Mouse (Mus musculus): ENCODE data around the gene Dync1li2. TPM values are rescaled to one million over a fixed set of nuclear protein-coding genes. Genes with fewer than 3 reads are reported as not detected.

Dync1li2 gene
- polyA plus RNA-seq, 1 experiment = 106 TPM

DNA sequence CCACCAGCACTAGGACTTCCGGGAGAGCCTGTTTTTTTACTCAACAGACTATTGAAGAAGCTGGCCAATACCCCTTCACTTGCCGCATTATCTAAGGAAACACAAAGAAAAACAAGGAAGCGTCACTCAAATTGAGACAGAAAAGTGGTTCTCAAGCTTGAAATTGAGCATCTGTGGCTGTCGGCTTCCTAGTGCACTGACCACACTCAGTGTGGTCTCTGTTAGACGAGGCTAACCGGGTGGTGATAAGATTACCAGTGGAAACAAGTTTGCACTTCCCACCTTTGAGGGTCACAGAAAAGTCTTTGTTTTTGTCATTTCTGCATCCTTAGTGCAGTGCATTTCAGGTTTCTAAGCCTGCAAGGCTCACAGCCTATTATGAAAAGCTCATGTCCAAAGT, 20.5 kb downstream of the Dync1li2 start:
- TF ChIP-seq CTCF (IDR thresholded peaks at IDR 0.05; ENCODE audit: borderline replicate concordance, insufficient read depth, low read length) (no peak), POLR2A (IDR thresholded peaks at IDR 0.05; ENCODE audit: low read depth, low read length) (no peak)
- Histone ChIP-seq H3K4me3 (ENCODE audit: insufficient read depth, low read length) (no peak overlapping the region), H3K4me1 (ENCODE audit: control insufficient read depth, insufficient read depth, low read length) (no peaks in the 10 kb centered on the region), H3K27ac (ENCODE audit: insufficient read depth, low read length) (no peak overlapping the region)

DNA sequence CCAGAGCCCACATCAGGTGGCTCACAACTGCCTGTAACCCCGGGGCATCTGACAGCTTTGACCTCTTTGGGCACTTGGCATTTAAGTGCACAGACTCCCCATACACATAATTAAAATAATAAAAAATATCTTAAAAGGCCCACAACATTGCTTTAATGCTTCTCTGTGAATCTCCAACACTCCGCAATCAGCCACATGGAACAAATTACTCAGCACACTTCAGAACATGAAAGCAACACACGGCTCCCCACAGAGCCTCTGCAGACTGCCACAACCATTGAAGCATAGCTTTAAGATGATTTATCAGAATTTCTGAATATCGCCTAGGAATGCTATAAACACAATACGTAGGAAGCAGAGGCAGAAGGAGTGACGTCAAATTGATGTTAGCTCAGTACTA, 26.8 kb downstream of the Dync1li2 start:
- Histone ChIP-seq H3K4me3 (ENCODE audit: insufficient read depth, low read length) (no peak overlapping the region), H3K27ac (ENCODE audit: insufficient read depth, low read length) (no peak overlapping the region), H3K4me1 (ENCODE audit: control insufficient read depth, insufficient read depth, low read length) (peaks cover 21% of the 10 kb centered on the region)
- TF ChIP-seq POLR2A (IDR thresholded peaks at IDR 0.05; ENCODE audit: low read depth, low read length) = no peak
- no peak for TF ChIP-seq CTCF (IDR thresholded peaks at IDR 0.05; ENCODE audit: borderline replicate concordance, insufficient read depth, low read length)

DNA sequence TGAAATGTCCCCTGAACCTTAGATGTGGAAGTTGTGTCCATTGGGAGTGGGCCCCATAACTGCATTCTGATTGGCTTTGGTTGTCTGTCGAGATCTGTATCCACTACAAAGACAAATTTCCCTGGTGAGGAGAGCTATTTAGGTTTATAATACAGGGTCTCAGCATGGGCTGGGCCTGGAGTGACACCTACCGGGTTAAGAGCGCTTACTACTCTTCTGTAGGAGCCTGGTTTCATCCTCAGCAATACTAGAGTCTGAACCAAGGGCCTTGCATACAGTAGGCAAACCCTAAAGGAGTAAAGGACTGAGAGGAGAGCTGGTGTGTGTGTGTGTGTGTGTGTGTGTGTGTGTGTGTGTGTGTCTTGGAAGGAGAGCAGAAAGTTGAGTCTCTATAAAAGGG, 28.6 kb downstream of the Dync1li2 start:
- no peak overlapping the region for H3K4me3 ChIP-seq (ENCODE audit: insufficient read depth, low read length)
- H3K4me1 ChIP-seq (ENCODE audit: control insufficient read depth, insufficient read depth, low read length) = peaks cover 23% of the 10 kb centered on the region
- no peak overlapping the region for H3K27ac ChIP-seq (ENCODE audit: insufficient read depth, low read length)
- TF ChIP-seq CTCF (IDR thresholded peaks at IDR 0.05; ENCODE audit: borderline replicate concordance, insufficient read depth, low read length) (no peak), POLR2A (IDR thresholded peaks at IDR 0.05; ENCODE audit: low read depth, low read length) (no peak)

DNA sequence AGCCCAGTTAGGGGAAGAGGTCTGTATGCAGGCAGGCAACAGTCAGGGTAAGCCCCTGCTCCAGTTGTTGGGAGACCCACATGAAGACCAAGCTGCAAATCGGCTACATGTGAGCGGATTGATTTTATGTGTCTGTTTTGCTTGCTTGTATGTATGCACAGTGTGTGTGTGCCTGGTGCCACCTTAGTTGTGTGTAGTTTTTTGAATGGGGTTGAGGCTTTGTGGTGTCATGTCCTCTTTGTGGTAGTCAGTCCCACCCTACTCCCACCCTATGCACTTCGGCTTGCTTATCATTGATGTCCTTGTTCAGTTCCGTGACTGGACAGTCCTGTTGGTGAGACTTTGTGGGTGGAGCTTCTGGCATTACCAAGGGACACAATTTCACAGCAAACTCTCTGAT, 29.1 kb downstream of the Dync1li2 start:
- H3K4me1 ChIP-seq (ENCODE audit: control insufficient read depth, insufficient read depth, low read length) = peaks cover 24% of the 10 kb centered on the region
- no peak overlapping the region for H3K4me3 ChIP-seq (ENCODE audit: insufficient read depth, low read length)
- peak overlapping the region; percentile 77 for H3K27ac ChIP-seq (ENCODE audit: insufficient read depth, low read length)
- TF ChIP-seq POLR2A (IDR thresholded peaks at IDR 0.05; ENCODE audit: low read depth, low read length) = no peak; the same call in 1 of the 2 replicates
- TF ChIP-seq CTCF (IDR thresholded peaks at IDR 0.05; ENCODE audit: borderline replicate concordance, insufficient read depth, low read length) = no peak

DNA sequence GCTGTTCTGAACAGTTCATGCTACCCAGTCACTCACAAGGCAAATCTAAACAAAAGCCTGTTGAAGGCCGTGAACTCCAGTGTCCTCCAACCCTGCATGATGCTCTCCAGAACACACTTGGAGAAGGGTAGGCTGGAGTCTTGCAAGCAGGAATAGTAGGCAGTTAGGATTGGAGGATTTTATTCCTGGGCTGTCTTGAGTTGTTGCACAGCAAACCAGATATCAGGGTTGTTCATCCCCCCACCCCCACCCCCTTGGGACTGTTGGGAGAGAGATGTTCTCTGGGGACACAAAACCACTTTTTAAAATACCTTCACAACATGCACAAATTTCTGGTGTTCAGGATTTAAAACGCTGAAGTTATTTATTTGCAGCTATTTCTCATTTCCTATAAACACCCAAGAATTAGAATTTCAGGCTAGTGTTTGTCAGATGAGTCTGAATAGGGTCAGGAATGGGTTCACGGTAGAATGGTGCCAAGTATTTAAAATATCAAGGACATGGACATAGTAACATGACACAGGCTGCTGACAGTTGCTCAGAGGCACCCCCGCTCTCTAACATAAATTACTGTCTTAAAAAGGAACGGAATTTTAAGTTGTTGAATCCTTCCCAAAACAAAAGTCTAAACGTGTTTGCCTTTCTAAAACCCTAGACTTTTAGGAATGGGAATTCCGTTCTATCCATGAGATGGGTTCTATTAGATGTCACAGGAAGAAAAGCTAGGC, 29.9 kb downstream of the Dync1li2 start:
- TF ChIP-seq POLR2A (IDR thresholded peaks at IDR 0.05; ENCODE audit: low read depth, low read length) = no peak
- TF ChIP-seq CTCF (IDR thresholded peaks at IDR 0.05; ENCODE audit: borderline replicate concordance, insufficient read depth, low read length) = no peak

DNA sequence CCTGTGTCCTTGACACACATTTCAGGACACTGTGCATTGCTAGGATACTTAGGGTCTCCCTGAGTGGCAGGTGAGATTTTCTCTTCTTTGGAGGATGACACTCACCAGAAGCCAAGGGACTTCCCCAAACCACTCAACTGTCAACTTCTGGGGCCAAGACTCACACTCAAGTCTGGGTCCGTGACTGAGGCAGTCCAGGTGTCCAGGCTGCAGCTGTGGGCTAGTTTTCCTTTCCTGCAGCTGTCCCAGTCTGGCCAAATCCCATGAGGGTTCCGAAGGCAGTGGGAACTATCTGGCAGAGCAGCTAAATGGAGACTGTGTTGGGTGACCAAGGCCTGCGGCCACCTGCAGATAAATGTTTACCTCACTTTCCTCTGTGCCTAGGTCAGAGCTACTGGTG, 30.9 kb downstream of the Dync1li2 start:
- peaks cover 26% of the 10 kb centered on the region for H3K4me1 ChIP-seq (ENCODE audit: control insufficient read depth, insufficient read depth, low read length)
- no peak overlapping the region for H3K4me3 ChIP-seq (ENCODE audit: insufficient read depth, low read length)
- TF ChIP-seq CTCF (IDR thresholded peaks at IDR 0.05; ENCODE audit: borderline replicate concordance, insufficient read depth, low read length) = no peak
- no peak for TF ChIP-seq POLR2A (IDR thresholded peaks at IDR 0.05; ENCODE audit: low read depth, low read length)
- H3K27ac ChIP-seq (ENCODE audit: insufficient read depth, low read length) = peak overlapping the region; percentile 94; the same call in 1 of the 2 replicates

More for the DNA sequence above, 29.9 kb downstream of the Dync1li2 start:
- H3K27ac ChIP-seq (ENCODE audit: insufficient read depth, low read length) = peak overlapping the region; percentile 6; the same call in 1 of the 2 replicates
- no peak overlapping the region for H3K4me3 ChIP-seq (ENCODE audit: insufficient read depth, low read length)
- peaks cover 26% of the 10 kb centered on the region for H3K4me1 ChIP-seq (ENCODE audit: control insufficient read depth, insufficient read depth, low read length)

DNA sequence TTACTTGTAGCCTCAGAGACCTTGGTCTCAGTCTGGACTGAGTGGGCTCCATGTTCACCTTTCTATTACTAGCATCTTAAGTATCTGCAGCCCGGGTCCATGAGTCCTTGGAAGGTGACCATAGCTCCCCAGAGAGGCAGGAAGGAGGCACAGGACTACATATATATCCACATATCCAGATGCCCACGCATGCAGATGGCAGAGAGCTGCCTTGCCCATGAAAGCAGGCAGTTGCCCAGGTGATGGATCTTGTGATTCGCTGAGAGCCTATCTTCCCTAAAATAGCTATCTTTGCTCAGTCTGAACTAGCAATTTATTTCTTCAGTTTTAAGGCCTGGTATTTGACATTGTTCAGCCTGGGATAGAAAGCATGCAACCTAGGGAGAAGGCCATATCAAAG, 31.4 kb downstream of the Dync1li2 start:
- TF ChIP-seq CTCF (IDR thresholded peaks at IDR 0.05; ENCODE audit: borderline replicate concordance, insufficient read depth, low read length) (no peak), POLR2A (IDR thresholded peaks at IDR 0.05; ENCODE audit: low read depth, low read length) (no peak)
- Histone ChIP-seq H3K4me3 (ENCODE audit: insufficient read depth, low read length) (no peak overlapping the region), H3K27ac (ENCODE audit: insufficient read depth, low read length) (peak overlapping the region; percentile 94), H3K4me1 (ENCODE audit: control insufficient read depth, insufficient read depth, low read length) (peaks cover 29% of the 10 kb centered on the region)

DNA sequence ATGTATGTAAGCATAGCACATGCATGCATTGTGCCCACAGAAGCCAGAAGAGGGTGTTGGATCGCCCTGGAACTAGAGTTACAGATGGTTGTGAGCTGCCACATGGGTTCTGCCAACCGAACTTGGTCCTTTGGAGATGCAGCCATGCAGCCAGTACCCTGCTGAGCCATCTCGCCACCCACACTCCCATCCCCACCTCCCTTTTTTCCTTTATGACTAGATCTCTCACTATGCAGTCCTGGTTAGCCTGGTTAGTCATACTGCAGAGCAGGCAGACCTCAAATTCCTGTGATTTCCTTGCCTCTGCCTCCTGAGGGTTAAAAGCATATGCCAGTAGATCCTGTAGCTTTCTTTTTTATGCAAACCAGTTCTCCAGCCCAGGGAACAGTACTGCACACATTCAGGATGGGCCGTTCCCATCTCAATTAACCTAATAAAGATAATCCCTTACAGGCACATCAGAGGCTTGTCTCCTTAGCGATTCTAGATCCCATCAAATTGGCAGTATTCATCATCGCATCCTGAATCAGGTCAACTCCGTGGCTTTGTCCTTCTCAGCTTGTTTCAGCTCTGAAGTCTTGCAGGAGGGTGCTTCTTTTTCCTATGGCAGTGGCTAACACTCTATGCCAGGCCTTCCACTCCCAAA, 32.1 kb downstream of the Dync1li2 start:
- H3K4me3 ChIP-seq (ENCODE audit: insufficient read depth, low read length) = no peak overlapping the region
- H3K4me1 ChIP-seq (ENCODE audit: control insufficient read depth, insufficient read depth, low read length) = peaks cover 31% of the 10 kb centered on the region
- no peak for TF ChIP-seq CTCF (IDR thresholded peaks at IDR 0.05; ENCODE audit: borderline replicate concordance, insufficient read depth, low read length)
- 0 out of 2 replicates have a peak, but pooled peaks have one; percentile 18 for TF ChIP-seq POLR2A (IDR thresholded peaks at IDR 0.05; ENCODE audit: low read depth, low read length)
- H3K27ac ChIP-seq (ENCODE audit: insufficient read depth, low read length) = peak overlapping the region; percentile 94

DNA sequence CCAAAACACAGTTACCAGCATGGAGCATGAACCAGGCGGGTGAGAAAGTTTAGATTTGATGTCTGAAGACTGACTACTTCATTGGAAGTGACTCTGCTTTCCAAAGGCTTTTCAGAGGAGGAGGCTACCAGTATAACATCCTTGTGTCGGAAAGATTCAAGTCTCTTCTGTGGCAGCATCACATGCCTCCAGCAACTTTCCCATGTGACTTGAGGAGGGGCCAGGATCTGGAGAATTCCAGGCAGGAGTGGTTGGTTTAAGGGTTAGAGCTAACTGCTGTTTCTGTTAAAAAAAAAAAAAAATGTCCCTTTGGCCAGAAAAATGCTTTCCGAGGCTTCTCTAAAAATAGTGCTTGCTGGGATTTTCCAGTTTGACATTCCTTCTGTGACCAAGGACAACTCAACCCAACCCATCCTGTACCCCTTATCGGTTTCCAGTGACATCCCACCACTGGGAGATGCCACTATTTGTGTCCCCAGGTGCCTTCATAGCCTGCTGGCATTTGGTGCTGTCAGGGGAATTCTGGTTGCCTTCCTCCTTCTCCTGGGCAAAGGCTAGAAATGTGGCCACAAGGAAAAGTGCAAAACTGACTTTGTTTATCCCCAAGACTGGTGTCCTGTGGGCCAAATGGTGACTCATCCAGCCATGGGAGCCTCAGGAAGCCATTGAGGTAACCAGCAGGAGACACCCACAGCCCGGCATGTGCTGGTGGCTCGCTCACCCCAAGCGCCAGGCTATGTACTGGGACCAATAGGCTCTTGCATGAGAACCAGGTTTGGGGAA, 34.3 kb downstream of the Dync1li2 start:
- Histone ChIP-seq H3K4me3 (ENCODE audit: insufficient read depth, low read length) (no peak overlapping the region), H3K4me1 (ENCODE audit: control insufficient read depth, insufficient read depth, low read length) (peaks cover 26% of the 10 kb centered on the region), H3K27ac (ENCODE audit: insufficient read depth, low read length) (peak overlapping the region; percentile 91)
- no peak for TF ChIP-seq POLR2A (IDR thresholded peaks at IDR 0.05; ENCODE audit: low read depth, low read length)
- TF ChIP-seq CTCF (IDR thresholded peaks at IDR 0.05; ENCODE audit: borderline replicate concordance, insufficient read depth, low read length) = no peak

Data from embryonic fibroblast, embryonic 13.5 days (primary cell).